Mouse (Mus musculus) B cell, adult 2 months (primary cell): ENCODE measurements around the gene Maml2.

ENCODE experiments used
- DNase-seq, 2 experiments: peaks; one replicate each; pipeline ENCODE4 v3.0.0; 2022

The Maml2 gene

DNA sequence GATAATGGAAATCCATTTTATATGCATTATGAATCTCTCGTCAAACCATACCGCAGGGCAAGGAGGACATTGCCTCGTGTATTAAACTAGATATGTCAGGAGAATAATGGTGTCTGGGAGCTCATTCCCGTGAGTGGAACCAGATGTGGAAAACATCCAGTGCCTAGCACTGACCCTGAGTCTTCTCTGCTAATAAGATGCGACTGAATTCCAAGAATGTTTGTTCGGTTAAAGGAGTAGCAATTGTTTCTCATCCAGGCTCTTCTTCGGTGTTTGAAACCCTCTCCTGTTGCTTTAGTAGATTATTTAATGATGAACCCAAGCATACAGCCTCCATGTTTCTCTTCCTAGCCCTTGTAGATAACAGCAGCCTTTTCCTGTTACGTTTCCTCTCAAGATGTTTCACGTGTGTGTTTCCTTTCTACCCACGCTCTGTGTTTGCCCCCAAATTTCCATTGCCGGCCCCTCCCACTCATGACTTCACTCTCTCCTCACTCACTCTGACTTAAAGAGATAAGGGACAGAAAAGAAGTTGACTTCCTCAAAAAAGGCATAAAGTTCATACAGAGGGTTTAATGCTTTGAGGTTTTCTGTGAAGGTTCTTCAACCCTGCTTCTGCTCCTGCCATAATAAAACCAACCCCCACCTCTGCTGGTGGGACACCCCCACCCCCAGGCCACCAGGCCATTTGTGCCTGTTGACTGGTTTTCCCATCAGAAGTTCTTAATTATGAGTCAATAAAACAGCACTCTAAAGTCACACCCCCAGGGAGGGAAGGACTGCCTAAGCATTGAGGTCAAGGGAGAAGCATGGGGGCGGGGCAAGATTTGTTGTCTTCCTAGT lies 238.9 kb downstream of the Maml2 start:
- peak; percentile 82 to 88 for DNase-seq

DNA sequence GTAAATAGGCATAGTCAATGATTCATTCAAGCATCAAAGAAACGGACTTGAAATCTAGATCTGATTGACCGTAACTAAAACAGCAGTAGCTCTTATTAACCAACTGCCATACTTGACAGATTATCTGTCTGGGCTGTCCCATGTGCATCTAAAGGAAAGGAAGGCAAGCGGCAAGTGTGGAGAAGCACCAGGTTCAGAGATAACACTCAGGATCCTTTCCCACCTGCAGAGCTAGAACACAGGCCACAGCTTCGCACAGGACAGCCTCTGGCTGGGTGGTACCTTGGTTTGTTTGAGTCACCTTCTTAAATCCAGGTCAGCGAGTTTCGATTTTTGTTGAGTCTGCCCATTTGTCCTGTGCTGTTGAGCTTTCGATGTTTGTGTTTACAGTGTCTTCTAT lies 240.4 kb downstream of the Maml2 start:
- no peak for DNase-seq

GRCm38 (mm10) chr9:13539535-13539934 lies 241.8 kb downstream of the Maml2 start:
- no peak for DNase-seq

GRCm38 (mm10) chr9:13540227-13540626 lies 242.5 kb downstream of the Maml2 start:
- no peak for DNase-seq

- peak; percentile 38 for DNase-seq
These were observed 243.0 kb downstream of the Maml2 start for GRCm38 (mm10) chr9:13540781-13541180.

DNA sequence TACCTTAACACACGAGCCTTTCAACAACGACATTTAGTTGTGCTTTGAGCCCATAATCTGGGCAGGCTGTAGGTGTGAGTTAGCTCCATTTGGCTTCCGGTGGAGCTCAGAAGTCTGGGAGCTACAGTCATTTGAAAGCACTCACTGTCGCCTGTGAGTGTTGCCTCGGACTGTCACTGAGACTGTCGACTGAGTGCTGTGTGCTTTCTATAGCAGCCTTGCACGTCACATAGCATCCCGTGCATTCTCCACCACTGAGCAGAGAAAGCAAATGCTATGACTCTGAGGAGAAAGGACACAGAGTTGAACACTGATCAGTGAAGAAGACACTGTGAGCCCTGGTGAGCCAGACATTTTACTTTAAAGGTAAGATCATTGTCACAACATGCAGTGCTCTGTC lies 245.4 kb downstream of the Maml2 start:
- no peak for DNase-seq

- no peak for DNase-seq
These were observed 246.4 kb downstream of the Maml2 start for GRCm38 (mm10) chr9:13544133-13544532.

DNA sequence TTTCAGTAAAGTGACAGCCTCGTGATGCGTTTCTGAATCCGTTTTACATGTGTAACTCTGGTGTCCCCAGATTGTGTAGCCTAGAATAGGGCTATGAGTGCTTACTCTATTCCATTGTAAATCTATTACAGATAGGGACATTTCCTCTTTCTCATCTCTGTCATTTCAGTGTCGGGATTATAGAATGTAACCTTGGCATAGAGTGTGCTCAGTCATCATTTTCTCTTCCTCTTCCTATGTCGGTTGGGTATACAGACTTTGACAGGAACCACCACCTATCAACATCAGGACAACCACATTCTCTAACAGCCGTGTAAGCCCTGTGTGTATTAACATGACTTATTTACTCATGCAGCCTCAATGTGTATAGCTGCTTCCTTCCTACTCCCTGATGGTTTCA lies 248.0 kb downstream of the Maml2 start:
- no peak for DNase-seq

DNA sequence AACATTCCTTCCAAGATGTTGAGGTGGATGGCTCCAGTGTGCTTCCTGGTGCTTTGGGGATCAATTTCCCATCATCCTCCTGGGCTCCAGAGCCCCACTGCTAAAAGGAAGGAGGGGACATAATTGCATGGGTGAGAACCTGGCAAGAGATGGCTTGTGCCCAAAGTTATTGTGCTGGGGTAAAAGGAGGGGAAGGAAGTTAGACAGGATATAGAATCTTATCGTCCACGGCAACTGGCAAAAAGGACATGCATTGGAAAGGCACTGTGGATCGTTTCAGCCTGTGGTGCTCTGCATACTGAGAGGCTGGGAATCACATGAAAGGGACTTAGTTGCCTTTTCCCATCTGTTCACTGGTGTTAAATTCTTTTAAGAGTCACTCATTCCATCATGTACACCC lies 252.2 kb downstream of the Maml2 start:
- DNase-seq, result no peak

DNA sequence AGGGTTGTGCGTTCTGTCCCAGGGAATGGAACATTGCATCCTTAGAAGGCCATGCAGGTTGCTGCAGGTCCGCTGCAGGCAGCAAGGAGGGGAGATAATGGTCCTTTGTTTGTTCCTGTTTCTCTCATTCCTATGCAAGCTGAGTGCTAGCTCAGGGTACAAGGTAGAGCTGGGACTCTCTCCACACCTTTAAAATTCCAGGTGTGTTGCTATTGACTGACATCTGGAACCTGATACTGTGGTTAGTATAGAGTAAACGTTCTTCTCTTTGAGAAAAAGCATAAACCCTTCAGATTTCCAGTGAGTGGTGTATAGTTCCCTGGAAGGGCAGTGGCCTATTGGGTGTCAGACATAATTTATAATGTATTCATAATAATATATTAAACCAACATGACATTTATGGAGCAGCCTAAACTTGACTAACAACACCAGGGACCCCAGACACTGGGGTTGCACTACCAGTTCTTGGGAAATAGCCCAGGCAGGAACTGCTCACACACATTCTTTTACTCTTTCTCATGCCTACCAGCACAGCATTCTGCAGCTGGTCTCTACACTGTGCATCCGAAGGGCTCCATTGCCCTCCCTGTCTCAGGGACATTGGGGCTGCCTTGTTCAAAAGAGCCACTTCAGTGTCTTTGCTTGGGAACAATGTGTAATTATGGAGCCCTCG lies 254.8 kb downstream of the Maml2 start:
- no peak for DNase-seq

DNA sequence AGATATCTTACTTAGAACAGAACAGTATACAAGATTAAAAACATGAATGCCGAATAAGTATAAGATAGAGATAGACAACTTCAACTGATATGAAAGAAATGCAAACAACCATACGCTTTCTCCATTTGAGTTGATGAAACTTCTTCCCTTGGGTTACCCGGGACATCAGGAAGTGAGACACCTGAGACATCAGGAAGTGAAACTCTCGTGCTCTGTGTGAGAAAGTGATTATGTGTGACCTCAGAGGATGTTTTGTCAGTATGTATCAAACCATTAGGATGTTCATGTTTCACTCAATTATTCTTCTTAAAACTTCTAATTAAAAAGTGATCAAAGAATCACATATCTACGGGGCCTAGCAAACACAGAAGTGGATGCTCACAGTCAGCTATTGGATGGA lies 257.0 kb downstream of the Maml2 start:
- DNase-seq, result peak; percentile 72 to 77

DNA sequence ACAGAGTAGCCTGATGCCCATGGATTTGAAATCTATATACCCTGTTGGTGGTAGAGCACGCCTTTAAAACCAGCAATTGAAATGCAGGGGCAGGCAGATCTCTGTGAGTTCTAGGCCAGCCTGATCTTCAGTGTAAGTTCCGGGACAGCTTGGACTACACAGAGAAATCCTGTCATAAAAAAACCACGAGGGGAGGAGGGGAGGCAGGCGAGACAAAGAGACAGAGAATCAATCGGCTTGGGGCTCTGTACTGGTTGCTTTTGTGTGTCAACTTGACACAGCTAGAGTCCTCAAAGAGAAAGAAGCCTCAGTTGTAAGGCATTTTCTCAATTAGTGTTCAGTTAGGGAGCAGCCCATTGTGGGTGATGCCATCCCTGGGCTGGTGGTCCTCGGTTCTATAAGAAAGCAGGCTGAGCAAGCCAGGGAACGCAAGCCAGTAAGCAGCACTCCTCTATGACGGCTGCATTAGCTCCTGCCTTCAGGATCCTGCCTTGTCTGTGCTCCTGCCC lies 258.3 kb downstream of the Maml2 start:
- DNase-seq, result no peak

GRCm38 (mm10) chr9:13556696-13557095 lies 258.9 kb downstream of the Maml2 start:
- DNase-seq, result peak; percentile 48 to 55

GRCm38 (mm10) chr9:13558811-13559372 lies 261.1 kb downstream of the Maml2 start:
- no peak for DNase-seq

- DNase-seq, result no peak
These were observed 262.9 kb downstream of the Maml2 start for GRCm38 (mm10) chr9:13560651-13561050.

- no peak for DNase-seq
These were observed 263.6 kb downstream of the Maml2 start for GRCm38 (mm10) chr9:13561335-13561734.

GRCm38 (mm10) chr9:13563475-13564414 lies 266.0 kb downstream of the Maml2 start:
- DNase-seq, result no peak

- no peak for DNase-seq
These were observed 267.7 kb downstream of the Maml2 start for GRCm38 (mm10) chr9:13565343-13566019.

DNA sequence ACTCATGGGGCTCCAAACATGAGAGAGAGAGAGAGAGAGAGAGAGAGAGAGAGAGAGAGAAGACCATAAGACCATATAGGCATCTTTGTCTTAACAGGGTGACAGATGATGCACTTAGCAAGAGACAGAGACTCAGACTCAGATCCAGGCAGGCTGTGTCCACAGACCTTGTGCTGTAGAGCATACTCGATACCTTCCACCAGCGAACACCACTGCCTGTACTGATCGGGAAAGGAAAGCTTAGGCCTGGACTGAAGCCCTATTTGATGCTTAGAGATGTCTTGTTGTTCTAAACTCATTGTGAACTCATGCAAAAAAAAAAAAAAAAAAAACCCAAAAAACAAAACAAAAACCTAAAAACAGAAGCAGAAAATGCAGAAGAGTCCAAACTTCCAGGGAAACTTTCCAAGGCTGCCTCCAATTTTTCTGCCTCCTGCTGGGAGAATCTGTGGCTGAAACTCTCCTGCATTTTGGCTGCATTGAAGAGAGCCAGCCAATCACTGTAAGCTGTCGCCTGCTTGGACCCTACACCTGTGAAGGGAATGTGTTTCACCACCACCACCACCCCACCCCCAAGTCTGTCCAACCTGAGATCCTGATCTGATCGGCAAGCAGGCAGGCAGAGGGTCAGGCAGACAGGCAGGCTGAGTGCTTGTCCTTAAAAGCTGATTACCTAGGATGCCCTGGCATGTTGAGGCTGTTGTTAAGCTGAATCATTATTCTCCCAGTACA lies 268.6 kb downstream of the Maml2 start:
- no peak for DNase-seq

DNA sequence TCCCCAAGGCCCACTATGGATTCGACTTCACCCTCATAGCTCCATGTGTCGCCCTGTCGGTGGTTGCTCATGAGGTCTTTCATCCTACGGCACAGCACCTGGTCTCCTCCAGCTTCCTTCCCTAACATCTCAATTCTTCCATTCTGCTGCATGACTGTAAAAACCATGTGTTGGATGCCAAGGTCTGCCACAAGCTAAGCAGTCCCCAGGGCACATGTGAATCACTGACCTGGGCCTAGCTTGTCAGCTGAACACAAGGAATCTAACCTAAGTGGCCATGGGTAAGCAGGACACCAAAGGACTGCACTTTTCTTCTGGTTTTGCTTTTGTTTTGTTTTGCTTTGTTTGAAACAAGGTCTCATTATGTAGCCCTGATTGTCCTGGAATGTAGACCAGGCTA lies 271.3 kb downstream of the Maml2 start:
- DNase-seq, result no peak

DNA sequence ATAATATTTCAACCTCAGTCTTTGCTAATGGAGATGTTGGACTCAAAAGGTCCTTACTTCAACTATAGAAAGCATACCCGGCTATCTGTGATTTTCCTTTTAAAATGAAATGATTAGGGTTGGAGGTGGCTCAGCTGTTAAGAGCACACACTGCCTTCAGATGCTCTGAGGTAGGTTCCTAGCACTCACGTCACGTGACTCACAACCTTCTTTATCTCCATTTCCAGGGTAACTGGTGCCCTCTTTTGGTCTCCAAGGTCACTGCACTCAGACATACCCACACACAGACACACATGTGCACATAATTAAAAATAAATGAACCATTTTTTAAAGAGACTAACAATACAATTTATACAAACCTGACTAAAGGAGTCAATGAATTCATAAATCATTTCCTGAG lies 275.1 kb downstream of the Maml2 start:
- no peak for DNase-seq
